Mouse (Mus musculus): ENCODE data around the gene Cdr2l. TPM values are rescaled to one million over a fixed set of nuclear protein-coding genes. Genes with fewer than 3 reads are reported as not detected.

The Cdr2l gene
- 1.5 and 1.7 TPM in 2 replicates for polyA plus RNA-seq (2012; rRNA removed)
- polyA plus RNA-seq (2014; fragmentation: Nextera tagmentation; extraction: Ambion mirVana), result 0.86 and 1.0 TPM in 2 replicates

DNA sequence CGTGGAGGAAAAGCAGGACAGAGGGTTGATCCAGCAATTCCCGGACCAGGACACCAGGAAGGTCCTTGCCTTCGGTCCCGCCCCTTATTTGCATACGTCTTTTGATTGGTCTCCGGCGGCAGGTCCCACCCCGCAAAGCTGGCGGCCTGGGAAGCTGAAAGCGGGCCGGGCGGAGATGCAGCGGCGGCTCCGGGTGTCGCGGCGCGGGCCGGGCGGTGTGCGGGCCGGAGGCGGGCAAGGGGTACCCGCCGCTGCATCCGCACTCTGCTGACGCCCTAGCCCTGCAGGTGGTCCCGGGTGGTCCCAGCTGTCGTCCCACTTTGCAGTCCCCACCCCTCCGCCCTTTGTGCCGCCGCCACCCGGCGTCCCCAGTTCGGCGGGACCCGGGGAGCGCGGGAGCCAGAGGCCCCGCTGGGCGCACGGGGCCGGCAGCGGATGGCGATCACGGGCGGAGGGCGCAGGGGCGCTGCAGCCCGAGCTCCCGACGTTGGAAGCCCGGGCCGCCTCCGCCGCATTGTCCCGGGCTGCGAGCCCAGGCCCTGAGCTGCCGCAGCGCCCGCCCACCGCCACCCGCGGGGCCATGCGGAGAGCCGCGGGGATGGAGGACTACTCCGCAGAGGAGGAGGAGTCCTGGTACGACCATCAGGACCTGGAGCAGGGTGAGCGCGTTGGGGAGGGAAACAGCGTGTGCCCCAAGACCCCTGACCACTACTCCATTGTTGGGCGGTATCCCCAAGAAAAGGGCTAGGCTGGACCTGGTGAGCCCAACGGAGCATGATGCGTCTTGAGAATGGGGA lies at the start of gene Cdr2l:
Cdr2l (plus strand) TSS at position 174 of the 797 bp plus-strand sequence.
- Histone ChIP-seq H3K27ac (no peak within 1 kb of the TSS), H3K4me3 (ENCODE audit: insufficient read depth in 1 of 2, low read depth in 2 of 2, low read length in 2 of 2) (peak within 1 kb of the TSS; percentile 51 to 53), H3K27me3 (ENCODE audit: control insufficient read depth, insufficient read depth, low read length) (peaks cover 41% of the 10 kb centered on the region), H3K4me1 (replicated peaks; ENCODE audit: control insufficient read depth in 2 of 2, insufficient read depth in 2 of 2, low read length in 1 of 2) (no peaks in the 10 kb centered on the region; a peak in 1 of 4 replicates), H3K4me2 (ENCODE audit: low read depth) (peak within 1 kb of the TSS; percentile 44), H3K36me3 (replicated peaks; ENCODE audit: control insufficient read depth, insufficient read depth, low read depth) (no peaks in the 10 kb centered on the region), H3K9me3 (ENCODE audit: control insufficient read depth, low read length) (no peaks in the 10 kb centered on the region), H3K9ac (replicated peaks) (no peak within 1 kb of the TSS)
- whole genome bisulfite sequencing (ENCODE audit: insufficient replicate concordance), result 1% methylated on average over 60 of the region's 76 CpGs
- no peak for TF ChIP-seq CTCF (IDR thresholded peaks at IDR 0.05; ENCODE audit: low read depth)
- no peak for TF ChIP-seq EP300 (IDR thresholded peaks at IDR 0.05; ENCODE audit: low read depth)
- ATAC-seq (ENCODE audit: insufficient read depth), result peak; percentile 48; the same call in 1 of the 2 replicates
- DNase-seq (ENCODE audit: low read depth in 3 of 3, low spot score in 3 of 3), result peak; percentile 19 to 40 (median 30)

DNA sequence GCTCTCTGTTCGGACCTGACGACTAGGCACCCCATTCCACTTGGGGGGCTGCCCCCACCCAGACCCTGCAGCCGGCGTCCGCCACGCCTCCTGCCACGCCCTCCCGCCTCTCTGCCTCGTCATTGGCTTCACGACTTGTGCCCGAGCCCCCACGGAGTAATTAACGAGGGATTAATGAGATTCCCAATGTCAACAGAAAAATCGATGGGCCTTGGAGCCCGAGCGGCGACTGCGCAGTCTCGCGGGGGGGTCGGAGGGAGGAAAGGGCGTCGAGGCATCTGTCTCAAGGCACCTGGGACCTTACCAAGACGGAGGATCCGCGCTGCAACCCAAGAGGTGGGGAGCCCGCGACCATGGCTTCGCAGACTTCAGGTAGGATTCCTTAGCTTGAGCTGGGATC lies 47.2 kb upstream of the Cdr2l start, which contains the start of gene Otop3:
Otop3 (plus strand) TSS at position 201 of the 400 bp plus-strand sequence.
- no peak for ATAC-seq (ENCODE audit: insufficient read depth)
- H3K4me3 ChIP-seq (ENCODE audit: insufficient read depth in 1 of 2, low read depth in 2 of 2, low read length in 2 of 2), result no peak within 1 kb of the TSS
- WGBS (ENCODE audit: insufficient replicate concordance), result 5% methylated on average over 29 of the region's 29 CpGs
- H3K27ac ChIP-seq, result no peak within 1 kb of the TSS
- peaks cover 31% of the 10 kb centered on the region for H3K27me3 ChIP-seq (ENCODE audit: control insufficient read depth, insufficient read depth, low read length)
- H3K9ac ChIP-seq (replicated peaks), result no peak within 1 kb of the TSS
- no peak for DNase-seq (ENCODE audit: low read depth in 3 of 3, low spot score in 3 of 3)
- TF ChIP-seq EP300 (IDR thresholded peaks at IDR 0.05; ENCODE audit: low read depth), result no peak
- TF ChIP-seq CTCF (IDR thresholded peaks at IDR 0.05; ENCODE audit: low read depth), result no peak
- no peaks in the 10 kb centered on the region for H3K9me3 ChIP-seq (ENCODE audit: control insufficient read depth, low read length)
- peak within 1 kb of the TSS; percentile 18; the same call in 1 of the 2 replicates for H3K4me2 ChIP-seq (ENCODE audit: low read depth)
- H3K36me3 ChIP-seq (replicated peaks; ENCODE audit: control insufficient read depth, insufficient read depth, low read depth), result no peaks in the 10 kb centered on the region
- no peaks in the 10 kb centered on the region for H3K4me1 ChIP-seq (replicated peaks; ENCODE audit: control insufficient read depth in 2 of 2, insufficient read depth in 2 of 2, low read length in 1 of 2)

DNA sequence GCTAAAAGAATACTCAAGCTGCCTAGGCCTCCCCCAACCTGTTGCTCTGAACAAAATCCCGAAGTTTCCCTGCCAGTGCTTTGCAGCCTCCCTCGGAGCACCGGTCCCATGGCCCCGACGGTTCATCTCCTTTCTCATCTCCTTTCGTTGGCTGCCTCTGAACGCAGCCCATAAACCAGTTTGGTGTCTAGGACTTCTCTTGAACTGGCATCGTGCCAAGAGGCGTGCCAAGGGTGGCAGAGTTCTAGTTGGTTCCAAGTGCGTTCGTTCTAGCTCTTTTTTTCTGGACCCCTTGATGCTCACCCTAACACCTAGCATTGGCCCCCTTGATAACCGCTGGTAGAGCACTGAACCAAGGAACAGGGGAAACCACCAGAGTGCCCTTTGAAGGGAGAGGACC lies 46.5 kb upstream of the Cdr2l start:
- Histone ChIP-seq H3K27ac (no peak overlapping the region), H3K9ac (replicated peaks) (no peak overlapping the region), H3K9me3 (ENCODE audit: control insufficient read depth, low read length) (no peaks in the 10 kb centered on the region), H3K4me3 (ENCODE audit: insufficient read depth in 1 of 2, low read depth in 2 of 2, low read length in 2 of 2) (no peak overlapping the region), H3K4me2 (ENCODE audit: low read depth) (no peak overlapping the region), H3K4me1 (replicated peaks; ENCODE audit: control insufficient read depth in 2 of 2, insufficient read depth in 2 of 2, low read length in 1 of 2) (no peaks in the 10 kb centered on the region), H3K27me3 (ENCODE audit: control insufficient read depth, insufficient read depth, low read length) (peaks cover 31% of the 10 kb centered on the region), H3K36me3 (replicated peaks; ENCODE audit: control insufficient read depth, insufficient read depth, low read depth) (no peaks in the 10 kb centered on the region)
- DNase-seq (ENCODE audit: low read depth in 3 of 3, low spot score in 3 of 3), result no peak
- 44% methylated on average over 12 of the region's 12 CpGs for WGBS (ENCODE audit: insufficient replicate concordance)
- no peak for ATAC-seq (ENCODE audit: insufficient read depth)
- TF ChIP-seq EP300 (IDR thresholded peaks at IDR 0.05; ENCODE audit: low read depth) (no peak), CTCF (IDR thresholded peaks at IDR 0.05; ENCODE audit: low read depth) (no peak)

DNA sequence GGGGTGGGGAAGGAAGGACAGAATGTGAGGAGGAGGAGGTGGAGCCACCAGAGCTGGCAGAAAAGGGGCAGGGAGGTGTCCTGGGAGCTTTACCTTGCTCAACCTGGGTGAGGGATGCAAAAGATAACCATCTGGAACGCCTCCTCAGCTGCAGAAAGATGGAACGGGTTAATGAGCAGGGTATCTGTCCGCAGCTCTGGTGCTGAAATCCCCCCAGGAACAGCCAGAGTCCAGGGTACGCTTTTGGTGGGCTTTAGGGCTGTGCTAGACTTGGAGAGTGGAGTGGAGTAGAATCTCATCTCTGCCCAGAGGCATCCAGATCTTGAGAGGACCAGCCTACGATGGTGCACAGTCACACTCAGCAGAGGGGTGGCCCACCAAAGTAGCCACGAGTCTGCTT lies 45.6 kb upstream of the Cdr2l start:
- DNase-seq (ENCODE audit: low read depth in 3 of 3, low spot score in 3 of 3), result no peak
- TF ChIP-seq EP300 (IDR thresholded peaks at IDR 0.05; ENCODE audit: low read depth) (no peak), CTCF (IDR thresholded peaks at IDR 0.05; ENCODE audit: low read depth) (no peak)
- 17% methylated on average over 6 of the region's 6 CpGs for WGBS (ENCODE audit: insufficient replicate concordance)
- H3K4me1 ChIP-seq (replicated peaks; ENCODE audit: control insufficient read depth in 2 of 2, insufficient read depth in 2 of 2, low read length in 1 of 2), result no peaks in the 10 kb centered on the region
- no peaks in the 10 kb centered on the region for H3K36me3 ChIP-seq (replicated peaks; ENCODE audit: control insufficient read depth, insufficient read depth, low read depth)
- ATAC-seq (ENCODE audit: insufficient read depth), result no peak
- no peak overlapping the region for H3K9ac ChIP-seq (replicated peaks)
- H3K9me3 ChIP-seq (ENCODE audit: control insufficient read depth, low read length), result no peaks in the 10 kb centered on the region
- H3K27me3 ChIP-seq (ENCODE audit: control insufficient read depth, insufficient read depth, low read length), result peaks cover 29% of the 10 kb centered on the region
- H3K27ac ChIP-seq, result no peak overlapping the region
- H3K4me2 ChIP-seq (ENCODE audit: low read depth), result no peak overlapping the region
- H3K4me3 ChIP-seq (ENCODE audit: insufficient read depth in 1 of 2, low read depth in 2 of 2, low read length in 2 of 2), result no peak overlapping the region

DNA sequence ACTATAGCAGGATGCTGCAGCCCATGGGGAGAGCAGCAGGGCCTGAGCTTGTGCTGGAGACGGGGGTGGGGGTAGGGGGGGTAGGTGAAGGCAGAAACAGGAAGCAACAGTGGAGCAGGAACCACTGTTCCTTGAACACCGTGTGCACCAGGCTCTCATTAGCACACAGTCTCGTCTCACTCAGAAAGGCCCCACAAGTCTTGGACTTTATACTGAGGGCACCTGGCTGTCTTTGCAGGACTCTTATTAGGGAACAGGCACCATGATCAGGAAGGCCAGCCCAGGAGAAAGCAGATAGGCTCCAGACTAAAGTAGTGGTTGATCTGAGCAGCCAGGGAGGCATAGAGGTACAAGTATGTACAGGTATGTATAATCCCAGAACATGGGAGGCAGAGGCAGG lies 44.4 kb upstream of the Cdr2l start:
- H3K4me3 ChIP-seq (ENCODE audit: insufficient read depth in 1 of 2, low read depth in 2 of 2, low read length in 2 of 2), result no peak overlapping the region
- H3K27ac ChIP-seq, result no peak overlapping the region
- no peak overlapping the region for H3K9ac ChIP-seq (replicated peaks)
- H3K4me2 ChIP-seq (ENCODE audit: low read depth), result no peak overlapping the region
- no peaks in the 10 kb centered on the region for H3K9me3 ChIP-seq (ENCODE audit: control insufficient read depth, low read length)
- no peaks in the 10 kb centered on the region for H3K4me1 ChIP-seq (replicated peaks; ENCODE audit: control insufficient read depth in 2 of 2, insufficient read depth in 2 of 2, low read length in 1 of 2)
- 17% methylated on average over 3 of the region's 3 CpGs for WGBS (ENCODE audit: insufficient replicate concordance)
- TF ChIP-seq CTCF (IDR thresholded peaks at IDR 0.05; ENCODE audit: low read depth) (no peak), EP300 (IDR thresholded peaks at IDR 0.05; ENCODE audit: low read depth) (no peak)
- H3K27me3 ChIP-seq (ENCODE audit: control insufficient read depth, insufficient read depth, low read length), result peaks cover 29% of the 10 kb centered on the region
- no peaks in the 10 kb centered on the region for H3K36me3 ChIP-seq (replicated peaks; ENCODE audit: control insufficient read depth, insufficient read depth, low read depth)
- DNase-seq (ENCODE audit: low read depth in 3 of 3, low spot score in 3 of 3) (no peak), ATAC-seq (ENCODE audit: insufficient read depth) (no peak)

Data from liver, embryonic 14.5 days (tissue).